Mouse (Mus musculus): Measurements from ENCODE around the gene Trim15. TPM values are rescaled to one million over a fixed set of nuclear protein-coding genes. Genes with fewer than 3 reads are reported as not detected.
"Not testable (repeated sequence)": the region's sequence is repeated elsewhere in the genome, so short reads cannot be mapped to it uniquely, and the experiment has no call there.

Trim15 gene
- polyA plus RNA-seq, 1 experiment from 2014 or later, result 0.51 TPM

DNA sequence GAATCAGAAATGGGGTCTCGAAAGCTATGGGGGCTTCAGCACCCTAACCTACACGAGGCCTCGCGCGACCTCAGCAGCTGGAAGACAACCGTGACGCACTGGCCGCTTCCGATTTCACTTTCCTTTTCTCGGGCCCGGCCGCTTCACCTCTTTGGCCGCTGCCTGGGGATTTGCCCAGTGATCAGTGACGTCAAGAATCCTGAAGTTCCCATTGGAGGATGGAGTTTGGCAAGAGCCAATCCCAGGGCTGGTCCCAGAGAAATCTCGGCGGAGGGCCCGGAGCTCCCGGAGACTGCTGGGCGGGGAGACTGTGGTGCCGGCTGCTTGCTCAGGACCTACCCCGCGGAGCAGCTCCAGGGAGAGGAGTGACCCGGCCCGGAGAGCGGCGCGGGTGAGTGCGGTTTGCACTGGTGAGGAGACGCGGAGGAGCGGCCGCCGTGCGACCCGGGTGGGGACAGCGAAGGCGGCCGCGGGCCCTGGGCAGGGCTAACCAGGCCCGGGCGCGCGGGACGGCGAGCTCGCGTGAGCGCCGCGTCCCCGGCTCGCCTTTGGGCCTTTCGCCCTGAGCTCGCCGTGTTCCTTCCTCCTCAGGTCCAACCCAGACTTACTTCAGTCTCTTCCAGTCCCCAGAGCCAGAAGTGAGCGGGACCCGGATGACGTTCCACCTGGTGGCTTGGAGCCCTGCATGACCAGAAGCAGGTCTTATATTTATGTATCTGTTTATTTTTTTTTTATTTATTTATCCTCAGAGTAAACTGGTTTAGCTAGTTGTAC lies 29.9 kb downstream of the Trim15 start, which contains the start of gene Trim26:
Trim26 (plus strand) TSS at position 261 of the 774 bp plus-strand sequence.
- WGBS, result under 1% methylated on average over 57 of the region's 58 CpGs
- Histone ChIP-seq H3K4me1 (ENCODE audit: control insufficient read depth, insufficient read depth, low read length) (peaks cover 8% of the 10 kb centered on the region), H3K4me2 (peak within 1 kb of the TSS; percentile 66), H3K27ac (ENCODE audit: low read depth, low read length) (peak within 1 kb of the TSS; percentile 87), H3K36me3 (ENCODE audit: control insufficient read depth, insufficient read depth, low read length) (no peaks in the 10 kb centered on the region), H3K9ac (ENCODE audit: low read length) (peak within 1 kb of the TSS; percentile 88), H3K4me3 (ENCODE audit: low read depth, low read length) (peak within 1 kb of the TSS; percentile 73), H3K9me3 (ENCODE audit: control insufficient read depth, low read length) (no peaks in the 10 kb centered on the region), H3K27me3 (ENCODE audit: control insufficient read depth, insufficient read depth, low read length) (no peaks in the 10 kb centered on the region)
- ATAC-seq (ENCODE audit: low FRiP score) (peak; percentile 99), DNase-seq (ENCODE audit: low spot score, missing footprints) (peak; percentile 98)

GRCm38 (mm10) chr17:36836427-36836812 lies 30.6 kb downstream of the Trim15 start:
- peaks cover 8% of the 10 kb centered on the region for H3K4me1 ChIP-seq (ENCODE audit: control insufficient read depth, insufficient read depth, low read length)
- 11% methylated on average over 3 of the region's 3 CpGs for WGBS
- H3K4me2 ChIP-seq, result peak overlapping the region; percentile 62
- H3K4me3 ChIP-seq (ENCODE audit: low read depth, low read length), result peak overlapping the region; percentile 73
- H3K27me3 ChIP-seq (ENCODE audit: control insufficient read depth, insufficient read depth, low read length), result no peaks in the 10 kb centered on the region
- H3K27ac ChIP-seq (ENCODE audit: low read depth, low read length), result peak overlapping the region; percentile 35; the same call in 1 of the 2 replicates
- ATAC-seq (ENCODE audit: low FRiP score) (peak; percentile 43; the same call in 1 of the 2 replicates), DNase-seq (ENCODE audit: low spot score, missing footprints) (no peak)
- peak overlapping the region; percentile 63 for H3K9ac ChIP-seq (ENCODE audit: low read length)
- H3K9me3 ChIP-seq (ENCODE audit: control insufficient read depth, low read length), result no peaks in the 10 kb centered on the region
- no peaks in the 10 kb centered on the region for H3K36me3 ChIP-seq (ENCODE audit: control insufficient read depth, insufficient read depth, low read length)

GRCm38 (mm10) chr17:36835591-36836426 lies 31.2 kb downstream of the Trim15 start:
- H3K36me3 ChIP-seq (ENCODE audit: control insufficient read depth, insufficient read depth, low read length), result no peaks in the 10 kb centered on the region
- H3K27ac ChIP-seq (ENCODE audit: low read depth, low read length), result no peak overlapping the region
- ATAC-seq (ENCODE audit: low FRiP score), result no peak; the same call in 1 of the 2 replicates
- H3K4me1 ChIP-seq (ENCODE audit: control insufficient read depth, insufficient read depth, low read length), result peaks cover 8% of the 10 kb centered on the region
- H3K9ac ChIP-seq (ENCODE audit: low read length), result no peak overlapping the region
- no peak overlapping the region for H3K4me3 ChIP-seq (ENCODE audit: low read depth, low read length)
- peak; percentile 88 for DNase-seq (ENCODE audit: low spot score, missing footprints)
- H3K27me3 ChIP-seq (ENCODE audit: control insufficient read depth, insufficient read depth, low read length), result no peaks in the 10 kb centered on the region
- WGBS, result 33% methylated on average over 12 of the region's 12 CpGs
- H3K9me3 ChIP-seq (ENCODE audit: control insufficient read depth, low read length), result no peaks in the 10 kb centered on the region
- peak overlapping the region; percentile 62; the same call in 1 of the 2 replicates for H3K4me2 ChIP-seq

GRCm38 (mm10) chr17:36832694-36833093 lies 34.3 kb downstream of the Trim15 start:
- H3K4me1 ChIP-seq (ENCODE audit: control insufficient read depth, insufficient read depth, low read length), result peaks cover 5% of the 10 kb centered on the region
- H3K9me3 ChIP-seq (ENCODE audit: control insufficient read depth, low read length), result no peaks in the 10 kb centered on the region
- no peak for ATAC-seq (ENCODE audit: low FRiP score)
- whole genome bisulfite sequencing, result 54% methylated on average over 4 of the region's 4 CpGs
- H3K27ac ChIP-seq (ENCODE audit: low read depth, low read length), result no peak overlapping the region
- H3K9ac ChIP-seq (ENCODE audit: low read length), result no peak overlapping the region
- no peaks in the 10 kb centered on the region for H3K36me3 ChIP-seq (ENCODE audit: control insufficient read depth, insufficient read depth, low read length)
- H3K4me2 ChIP-seq, result no peak overlapping the region
- no peaks in the 10 kb centered on the region for H3K27me3 ChIP-seq (ENCODE audit: control insufficient read depth, insufficient read depth, low read length)
- H3K4me3 ChIP-seq (ENCODE audit: low read depth, low read length), result no peak overlapping the region
- no peak for DNase-seq (ENCODE audit: low spot score, missing footprints)

DNA sequence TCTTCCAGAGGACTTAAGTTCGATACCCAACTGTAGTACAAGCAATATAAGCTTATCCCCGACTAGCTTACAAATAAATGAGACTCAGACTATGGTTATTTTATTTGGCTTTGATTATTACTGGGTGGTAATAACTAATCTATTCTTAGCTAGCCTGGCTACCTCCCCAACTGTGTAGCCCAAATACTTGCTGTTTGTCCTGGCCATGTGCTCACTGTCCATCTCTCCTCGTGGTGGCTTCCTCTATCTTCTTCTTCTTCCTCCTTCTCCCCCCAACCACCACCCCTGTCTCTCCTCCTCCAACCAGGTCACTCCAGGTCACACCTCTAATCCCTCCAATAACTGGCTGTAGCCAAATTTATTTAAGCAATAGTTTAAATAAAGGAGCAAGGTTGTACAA lies 36.5 kb downstream of the Trim15 start:
- no peaks in the 10 kb centered on the region for H3K27me3 ChIP-seq (ENCODE audit: control insufficient read depth, insufficient read depth, low read length)
- H3K27ac ChIP-seq (ENCODE audit: low read depth, low read length), result no peak overlapping the region
- no peak overlapping the region for H3K4me3 ChIP-seq (ENCODE audit: low read depth, low read length)
- no peak for ATAC-seq (ENCODE audit: low FRiP score)
- no peaks in the 10 kb centered on the region for H3K4me1 ChIP-seq (ENCODE audit: control insufficient read depth, insufficient read depth, low read length)
- H3K9ac ChIP-seq (ENCODE audit: low read length), result no peak overlapping the region
- WGBS, result 76% methylated on average over 3 of the region's 3 CpGs
- no peak overlapping the region for H3K4me2 ChIP-seq
- DNase-seq (ENCODE audit: low spot score, missing footprints), result no peak
- H3K36me3 ChIP-seq (ENCODE audit: control insufficient read depth, insufficient read depth, low read length), result no peaks in the 10 kb centered on the region
- H3K9me3 ChIP-seq (ENCODE audit: control insufficient read depth, low read length), result no peaks in the 10 kb centered on the region

DNA sequence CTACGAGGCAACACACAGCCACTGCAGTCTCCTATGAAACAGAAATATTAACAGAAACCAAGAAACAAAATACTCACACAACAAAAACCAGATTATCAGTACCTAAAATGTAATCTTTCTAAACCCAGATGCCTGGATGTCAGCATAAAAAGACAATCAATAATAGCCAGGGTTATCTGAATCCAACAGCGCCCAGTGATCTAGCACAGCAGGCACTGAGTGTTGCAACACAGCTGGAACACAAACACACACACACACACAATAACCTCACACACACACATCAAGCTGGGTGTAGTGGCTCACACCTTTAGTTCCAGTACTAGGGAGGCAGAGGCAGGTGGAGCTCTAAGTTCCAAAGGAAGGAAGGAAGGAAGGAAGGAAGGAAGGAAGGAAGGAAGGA lies 38.5 kb downstream of the Trim15 start:
- Histone ChIP-seq H3K9ac (ENCODE audit: low read length) (no peak overlapping the region), H3K4me3 (ENCODE audit: low read depth, low read length) (no peak overlapping the region), H3K36me3 (ENCODE audit: control insufficient read depth, insufficient read depth, low read length) (no peaks in the 10 kb centered on the region), H3K27ac (ENCODE audit: low read depth, low read length) (no peak overlapping the region), H3K27me3 (ENCODE audit: control insufficient read depth, insufficient read depth, low read length) (no peaks in the 10 kb centered on the region), H3K4me1 (ENCODE audit: control insufficient read depth, insufficient read depth, low read length) (no peaks in the 10 kb centered on the region), H3K4me2 (no peak overlapping the region), H3K9me3 (ENCODE audit: control insufficient read depth, low read length) (no peaks in the 10 kb centered on the region)
- ATAC-seq (ENCODE audit: low FRiP score) (no peak), DNase-seq (ENCODE audit: low spot score, missing footprints) (no peak)
- 73% methylated on average over 2 of the region's 2 CpGs for WGBS

GRCm38 (mm10) chr17:36826002-36826401 lies 41.0 kb downstream of the Trim15 start:
- H3K4me1 ChIP-seq (ENCODE audit: control insufficient read depth, insufficient read depth, low read length); H3K4me3 ChIP-seq (ENCODE audit: low read depth, low read length); ATAC-seq (ENCODE audit: low FRiP score); H3K27ac ChIP-seq (ENCODE audit: low read depth, low read length); H3K27me3 ChIP-seq (ENCODE audit: control insufficient read depth, insufficient read depth, low read length); H3K36me3 ChIP-seq (ENCODE audit: control insufficient read depth, insufficient read depth, low read length); H3K9me3 ChIP-seq (ENCODE audit: control insufficient read depth, low read length); H3K4me2 ChIP-seq; H3K9ac ChIP-seq (ENCODE audit: low read length): not testable (repeated sequence)
- DNase-seq (ENCODE audit: low spot score, missing footprints), result peak; percentile 92
- WGBS, result 22% methylated on average over 5 of the region's 5 CpGs

DNA sequence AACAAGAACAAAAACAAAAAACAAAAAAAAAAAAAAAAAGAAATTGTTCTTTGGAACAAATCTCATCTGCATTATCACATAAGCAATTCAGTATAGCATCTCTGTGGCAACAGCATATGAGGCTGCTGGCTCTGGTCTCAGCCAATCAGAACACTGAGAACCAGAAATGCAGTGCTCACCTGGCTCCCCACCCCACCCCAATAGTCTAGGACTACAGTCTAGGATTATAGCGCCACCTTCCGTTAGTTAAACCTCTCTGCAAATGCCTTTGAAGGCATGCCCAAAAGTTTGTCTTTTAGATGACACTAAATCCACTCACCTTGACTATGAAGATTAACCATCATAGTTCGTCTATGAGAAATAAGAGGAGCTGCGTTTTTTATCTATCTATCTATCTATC lies 41.5 kb downstream of the Trim15 start:
- H3K9me3 ChIP-seq (ENCODE audit: control insufficient read depth, low read length), result no peaks in the 10 kb centered on the region
- ATAC-seq (ENCODE audit: low FRiP score), result no peak
- H3K36me3 ChIP-seq (ENCODE audit: control insufficient read depth, insufficient read depth, low read length), result no peaks in the 10 kb centered on the region
- WGBS, result 24% methylated on average over 4 of the region's 4 CpGs
- H3K4me1 ChIP-seq (ENCODE audit: control insufficient read depth, insufficient read depth, low read length), result no peaks in the 10 kb centered on the region
- DNase-seq (ENCODE audit: low spot score, missing footprints), result no peak
- H3K27me3 ChIP-seq (ENCODE audit: control insufficient read depth, insufficient read depth, low read length), result no peaks in the 10 kb centered on the region
- no peak overlapping the region for H3K4me2 ChIP-seq
- no peak overlapping the region for H3K27ac ChIP-seq (ENCODE audit: low read depth, low read length)
- no peak overlapping the region for H3K9ac ChIP-seq (ENCODE audit: low read length)
- H3K4me3 ChIP-seq (ENCODE audit: low read depth, low read length), result no peak overlapping the region

- Histone ChIP-seq H3K4me1 (ENCODE audit: control insufficient read depth, insufficient read depth, low read length) (no peaks in the 10 kb centered on the region), H3K4me2 (no peak overlapping the region), H3K4me3 (ENCODE audit: low read depth, low read length) (no peak overlapping the region), H3K9me3 (ENCODE audit: control insufficient read depth, low read length) (no peaks in the 10 kb centered on the region), H3K9ac (ENCODE audit: low read length) (no peak overlapping the region), H3K36me3 (ENCODE audit: control insufficient read depth, insufficient read depth, low read length) (no peaks in the 10 kb centered on the region), H3K27ac (ENCODE audit: low read depth, low read length) (no peak overlapping the region), H3K27me3 (ENCODE audit: control insufficient read depth, insufficient read depth, low read length) (no peaks in the 10 kb centered on the region)
- DNase-seq (ENCODE audit: low spot score, missing footprints) (peak; percentile 94), ATAC-seq (ENCODE audit: low FRiP score) (peak; percentile 44; the same call in 1 of the 2 replicates)
These were observed 43.0 kb downstream of the Trim15 start for GRCm38 (mm10) chr17:36824005-36824404.
